In the genomic region with DNA sequence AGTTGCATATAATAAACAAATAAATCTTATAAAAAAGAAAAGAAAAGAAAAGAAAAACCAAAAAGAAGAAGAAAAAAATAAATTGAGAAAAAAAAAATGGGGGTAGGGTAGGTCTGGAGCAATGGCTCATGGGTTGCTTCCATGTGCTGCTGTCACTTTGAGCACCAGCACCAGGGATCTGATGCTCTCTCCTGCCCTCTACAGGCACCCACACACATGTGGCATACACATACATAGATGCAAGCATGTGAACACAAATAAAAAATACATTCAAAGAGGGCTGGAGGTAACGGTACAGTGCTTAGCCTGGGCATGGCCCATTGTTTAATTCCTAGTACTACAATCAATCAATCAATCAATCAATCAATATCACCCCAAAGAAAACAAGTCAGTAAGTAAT, we compare ENCODE assay signal across 9 mouse cellular contexts.
DNase-seq lines count a peak whose midpoint lies in the region; ATAC-seq and TF ChIP-seq lines count a peak whose summit lies in the region.
"Had no signal": no experiment of that assay in that cellular context is flagged by ENCODE, and none has a peak within 500 bp of the region (broad histone marks: within the 10 kb centered on the region; RNA-seq: fewer than 3 reads in every experiment).

No protein-coding gene starts in this region.

- no peaks in the 10 kb centered on the region for H3K9me3 ChIP-seq in heart, postnatal 0 days (replicated peaks; ENCODE audit: control insufficient read depth, low read length)
- no peaks in the 10 kb centered on the region for H3K9me3 ChIP-seq in liver, embryonic 14.5 days (ENCODE audit: control insufficient read depth, low read length)
- no peaks in the 10 kb centered on the region for H3K9me3 ChIP-seq in midbrain, embryonic 14.5 days (ENCODE audit: control insufficient read depth, low read length)

- no peak for TF ChIP-seq EP300 in heart, postnatal 0 days (IDR thresholded peaks at IDR 0.05; ENCODE audit: low read depth)
- TF ChIP-seq EP300 in liver, embryonic 14.5 days (IDR thresholded peaks at IDR 0.05; ENCODE audit: low read depth), result no peak

- no peak for DNase-seq in heart, postnatal 0 days (ENCODE audit: low spot score)
- DNase-seq in heart, postnatal 25 days (ENCODE audit: low spot score), result no peak
- peak; percentile 72 for DNase-seq in 416B (ENCODE audit: low read depth)
- DNase-seq in NIH3T3 (ENCODE audit: low read depth), result peak; percentile 32
- DNase-seq in liver, embryonic 14.5 days (ENCODE audit: low read depth in 3 of 3, low spot score in 3 of 3), result no peak
- no peak for DNase-seq in urinary bladder, adult 18-20 months (ENCODE audit: low spot score in 2 of 2)
- no peak for DNase-seq in ovary, postnatal 14 days (ENCODE audit: low spot score)
- DNase-seq in midbrain, embryonic 14.5 days, result no peak
- DNase-seq: kidney, adult 11 months had no signal

- no peak overlapping the region for H3K27ac ChIP-seq in heart, postnatal 0 days (ENCODE audit: low read depth)
- no peak overlapping the region for H3K27ac ChIP-seq in liver, embryonic 14.5 days
- H3K27ac ChIP-seq in midbrain, embryonic 14.5 days (replicated peaks; ENCODE audit: low read depth, low read length), result no peak overlapping the region

- no peak overlapping the region for H3K4me3 ChIP-seq in heart, postnatal 0 days (ENCODE audit: low read depth, low read length)
- no peak overlapping the region for H3K4me3 ChIP-seq in liver, embryonic 14.5 days (ENCODE audit: insufficient read depth in 1 of 2, low read depth in 2 of 2, low read length in 2 of 2)
- H3K4me3 ChIP-seq in midbrain, embryonic 14.5 days (replicated peaks; ENCODE audit: low read depth, low read length), result no peak overlapping the region

- H3K4me2 ChIP-seq in heart, postnatal 0 days (ENCODE audit: low read depth, low read length), result no peak overlapping the region
- no peak overlapping the region for H3K4me2 ChIP-seq in liver, embryonic 14.5 days (ENCODE audit: low read depth)
- H3K4me2 ChIP-seq in midbrain, embryonic 14.5 days (ENCODE audit: low read length), result no peak overlapping the region

- H3K27me3 ChIP-seq in heart, postnatal 0 days (ENCODE audit: control insufficient read depth, insufficient read depth, low read length), result no peaks in the 10 kb centered on the region
- no peaks in the 10 kb centered on the region for H3K27me3 ChIP-seq in liver, embryonic 14.5 days (ENCODE audit: control insufficient read depth, insufficient read depth, low read length)
- no peaks in the 10 kb centered on the region for H3K27me3 ChIP-seq in midbrain, embryonic 14.5 days (ENCODE audit: control insufficient read depth, insufficient read depth, low read length)

- no peak overlapping the region for H3K9ac ChIP-seq in heart, postnatal 0 days (replicated peaks; ENCODE audit: low read depth, low read length)
- H3K9ac ChIP-seq in liver, embryonic 14.5 days (replicated peaks), result no peak overlapping the region
- no peak overlapping the region for H3K9ac ChIP-seq in midbrain, embryonic 14.5 days (replicated peaks; ENCODE audit: low read length)

- no peaks in the 10 kb centered on the region for H3K36me3 ChIP-seq in heart, postnatal 0 days (replicated peaks; ENCODE audit: control insufficient read depth, insufficient read depth, low read length)
- H3K36me3 ChIP-seq in liver, embryonic 14.5 days (replicated peaks; ENCODE audit: control insufficient read depth, insufficient read depth, low read depth), result no peaks in the 10 kb centered on the region
- no peaks in the 10 kb centered on the region for H3K36me3 ChIP-seq in midbrain, embryonic 14.5 days (ENCODE audit: control insufficient read depth, insufficient read depth, low read length)

- 86% methylated on average over 1 of the region's 1 CpGs for WGBS in heart, postnatal 0 days
- 70% methylated on average over 1 of the region's 1 CpGs for WGBS in liver, embryonic 14.5 days (ENCODE audit: insufficient replicate concordance)
- WGBS in midbrain, embryonic 14.5 days, result 78% methylated on average over 1 of the region's 1 CpGs

- TF ChIP-seq CTCF in heart, postnatal 0 days (IDR thresholded peaks at IDR 0.05; ENCODE audit: low read depth), result peak; percentile 39
- peak; percentile 64 for TF ChIP-seq CTCF in liver, embryonic 14.5 days (IDR thresholded peaks at IDR 0.05; ENCODE audit: low read depth)

- no peak for ATAC-seq in heart, postnatal 0 days (ENCODE audit: insufficient read depth, low read depth)
- 0 out of 2 replicates have a peak, but pooled peaks have one; percentile 21 for ATAC-seq in liver, embryonic 14.5 days (ENCODE audit: insufficient read depth)
- no peak for ATAC-seq in midbrain, embryonic 14.5 days (ENCODE audit: low FRiP score, low TSS enrichment)

- no peaks in the 10 kb centered on the region for H3K4me1 ChIP-seq in heart, postnatal 0 days (ENCODE audit: control insufficient read depth, insufficient read depth)
- no peaks in the 10 kb centered on the region for H3K4me1 ChIP-seq in liver, embryonic 14.5 days (replicated peaks; ENCODE audit: control insufficient read depth in 2 of 2, insufficient read depth in 2 of 2, low read length in 1 of 2)
- no peaks in the 10 kb centered on the region for H3K4me1 ChIP-seq in midbrain, embryonic 14.5 days (ENCODE audit: control insufficient read depth, insufficient read depth, low read length)

- intact Hi-C loops in heart, postnatal 25 days (cut with DNase I), result loop anchor here (5.0 kb wide), 1 partner anchor 121 kb away; no protein-coding TSS in a partner anchor

Comparison
In these comparisons a context has a peak if more than half of its experiments do, and no peak if none do; other contexts are left out.
1. DNase-seq: peak in 416B (single experiment) and NIH3T3 (single experiment); none in heart, postnatal 0 days (single experiment), heart, postnatal 25 days (single experiment), liver, embryonic 14.5 days (0 of 3), urinary bladder, adult 18-20 months (0 of 2), ovary, postnatal 14 days (single experiment) and midbrain, embryonic 14.5 days (single experiment).